Mouse (Mus musculus) heart, adult 2 months (tissue): ENCODE measurements around the gene Nln.

Source experiments
- CTCF ChIP-seq: fragments of 200-600 bp; IDR thresholded peaks from 2 replicates; pipeline ENCODE4 v1.8.1; 2022; ENCODE audit warnings: antibody characterized with exemption, mild to moderate bottlenecking, moderate library complexity
- EP300 ChIP-seq: fragments of 200-500 bp; IDR thresholded peaks from 2 replicates; pipeline ENCODE4 v1.6.1; 2011; ENCODE audit warnings: low read depth, low read length, control low read depth; ENCODE audit not compliant: insufficient read depth
- POLR2A ChIP-seq: fragments of 200-500 bp; IDR thresholded peaks from 2 replicates; pipeline ENCODE4 v1.6.1; 2011; ENCODE audit warnings: mild to moderate bottlenecking, low read depth, low read length, control low read depth; ENCODE audit not compliant: insufficient read depth

DNA sequence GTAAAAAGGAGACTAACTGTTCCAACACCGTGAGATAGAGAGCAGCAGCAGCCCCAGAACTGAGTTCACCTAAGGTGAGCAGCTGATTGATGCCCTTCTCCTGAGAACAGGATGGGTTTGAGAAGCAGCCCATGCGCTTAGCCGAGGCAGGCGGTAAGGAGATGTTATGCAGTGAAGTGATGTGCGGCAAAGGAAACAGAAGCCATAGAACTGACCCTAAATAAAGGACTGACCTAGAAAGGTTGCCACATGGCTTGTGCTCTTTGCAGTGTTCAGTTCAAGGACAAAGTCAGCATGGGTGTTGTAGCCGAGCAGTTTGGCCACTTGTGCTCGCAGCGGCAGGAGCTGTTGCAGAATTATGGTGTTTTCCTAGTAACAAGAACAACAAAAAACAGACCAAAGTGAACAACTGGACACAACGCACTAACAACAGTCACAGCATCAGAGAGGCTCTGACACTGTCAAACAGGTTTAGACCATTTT lies 57.1 kb downstream of the Nln start:
- TF ChIP-seq EP300, result no peak
- no peak for TF ChIP-seq CTCF
- no peak for TF ChIP-seq POLR2A
